Comparison of ENCODE assay signal across 10 mouse cellular contexts in the genomic region with DNA sequence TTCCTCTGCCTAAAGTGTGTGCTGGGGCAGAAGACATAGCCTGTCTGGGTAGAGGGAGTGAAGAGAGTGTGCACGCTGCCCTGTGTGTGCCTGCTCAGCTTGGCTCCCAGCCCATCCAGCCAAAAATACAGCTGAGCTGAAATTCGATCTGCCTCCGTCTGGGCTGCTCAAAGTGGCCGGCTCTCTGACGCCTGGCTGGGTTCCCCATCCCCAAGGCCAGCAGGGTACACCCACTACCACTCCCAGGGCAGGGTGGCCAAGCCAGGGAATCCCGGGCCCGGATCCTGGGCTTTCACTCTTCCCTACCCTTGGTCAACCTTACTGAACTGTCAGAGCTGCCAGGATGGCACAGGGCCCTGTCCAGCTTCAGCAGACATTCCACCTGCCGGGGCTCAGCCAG. TPM values are rescaled to one million over a fixed set of nuclear protein-coding genes. Genes with fewer than 3 reads are reported as not detected.
DNase-seq lines count a peak whose midpoint lies in the region; ATAC-seq and TF ChIP-seq lines count a peak whose summit lies in the region.
"Had no signal": no experiment of that assay in that cellular context is flagged by ENCODE, and none has a peak within 500 bp of the region (broad histone marks: within the 10 kb centered on the region; RNA-seq: fewer than 3 reads in every experiment).

No protein-coding gene starts in this region.

- no peaks in the 10 kb centered on the region for H3K36me3 ChIP-seq in midbrain, embryonic 11.5 days (ENCODE audit: control insufficient read depth, insufficient read depth, low read length)
- no peaks in the 10 kb centered on the region for H3K36me3 ChIP-seq in midbrain, embryonic 10.5 days
- H3K36me3 ChIP-seq in stomach, embryonic 16.5 days (ENCODE audit: control insufficient read depth, insufficient read depth, low read length): no peaks in the 10 kb centered on the region

- no peak overlapping the region for H3K4me3 ChIP-seq in midbrain, embryonic 11.5 days (ENCODE audit: low read depth, low read length)
- H3K4me3 ChIP-seq in midbrain, embryonic 10.5 days: no peak overlapping the region
- H3K4me3 ChIP-seq in stomach, embryonic 16.5 days (replicated peaks; ENCODE audit: low read length): no peak overlapping the region

- WGBS in midbrain, embryonic 11.5 days: 17% methylated on average over 8 of the region's 8 CpGs
- WGBS in midbrain, embryonic 10.5 days: 21% methylated on average over 8 of the region's 8 CpGs
- WGBS in stomach, embryonic 16.5 days: 25% methylated on average over 8 of the region's 8 CpGs

- 0 out of 2 replicates have a peak, but pooled peaks cover 2% of the 10 kb centered on the region for H3K27me3 ChIP-seq in midbrain, embryonic 11.5 days (ENCODE audit: control insufficient read depth, insufficient read depth, low read length)
- H3K27me3 ChIP-seq in midbrain, embryonic 10.5 days (ENCODE audit: low read depth, poor library complexity, severe bottlenecking): peaks cover 62% of the 10 kb centered on the region
- no peaks in the 10 kb centered on the region for H3K27me3 ChIP-seq in stomach, embryonic 16.5 days (ENCODE audit: control insufficient read depth, insufficient read depth, low read length)

- H3K9ac ChIP-seq in midbrain, embryonic 11.5 days (ENCODE audit: low read length): peak overlapping the region; percentile 24; the same call in 1 of the 2 replicates
- H3K9ac ChIP-seq in stomach, embryonic 16.5 days (ENCODE audit: low read length): peak overlapping the region; percentile 38

- peaks cover 20% of the 10 kb centered on the region for H3K4me1 ChIP-seq in midbrain, embryonic 11.5 days (ENCODE audit: control insufficient read depth, insufficient read depth, low read length)
- peaks cover 69% of the 10 kb centered on the region for H3K4me1 ChIP-seq in midbrain, embryonic 10.5 days
- H3K4me1 ChIP-seq in stomach, embryonic 16.5 days (ENCODE audit: control insufficient read depth, insufficient read depth, low read length): peaks cover 73% of the 10 kb centered on the region

- no peak for ATAC-seq in midbrain, embryonic 11.5 days (ENCODE audit: low FRiP score)
- no peak for ATAC-seq in stomach, embryonic 16.5 days (ENCODE audit: insufficient read depth, low FRiP score)

- TF ChIP-seq CTCF in brain, embryonic 14.5 days (IDR thresholded peaks at IDR 0.05; ENCODE audit: borderline replicate concordance, extremely low read depth, insufficient read depth, insufficient read length): no peak

- DNase-seq in midbrain, embryonic 11.5 days (ENCODE audit: low spot score, missing footprints): no peak
- no peak for DNase-seq in midbrain, embryonic 10.5 days (ENCODE audit: low spot score)
- peak; percentile 68 for DNase-seq in brain, embryonic 14.5 days (ENCODE audit: low read depth)
- peak; percentile 94 for DNase-seq in gastrocnemius, postnatal 25 days
- peak; percentile 67 for DNase-seq in kidney, adult 9 months
- DNase-seq in thymus, postnatal 4 days: no peak
- no peak for DNase-seq in thymus, adult 18-20 months

- no peak overlapping the region for H3K27ac ChIP-seq in midbrain, embryonic 11.5 days (ENCODE audit: low read depth, low read length)
- H3K27ac ChIP-seq in midbrain, embryonic 10.5 days (replicated peaks): no peak overlapping the region
- peak overlapping the region; percentile 34 for H3K27ac ChIP-seq in stomach, embryonic 16.5 days (ENCODE audit: low read length)

- TF ChIP-seq POLR2A in brain, embryonic 14.5 days (IDR thresholded peaks at IDR 0.05; ENCODE audit: borderline replicate concordance, extremely low read depth, insufficient read depth, insufficient read length, poor library complexity, severe bottlenecking): no peak

- H3K9me3 ChIP-seq in midbrain, embryonic 11.5 days (ENCODE audit: control insufficient read depth, low read length): no peaks in the 10 kb centered on the region
- H3K9me3 ChIP-seq in midbrain, embryonic 10.5 days (replicated peaks): no peaks in the 10 kb centered on the region
- no peaks in the 10 kb centered on the region for H3K9me3 ChIP-seq in stomach, embryonic 16.5 days (replicated peaks; ENCODE audit: control insufficient read depth, low read length)

- no peak overlapping the region for H3K4me2 ChIP-seq in midbrain, embryonic 11.5 days
- H3K4me2 ChIP-seq in stomach, embryonic 16.5 days (ENCODE audit: low read depth, low read length): peak overlapping the region; percentile 17; the same call in 1 of the 2 replicates

RNA-seq across cellular contexts. Expression of gene Acvrl1, which starts 15.2 kb away (rescaled TPM):
- polyA plus RNA-seq in midbrain, embryonic 11.5 days (2014; fragmentation: Nextera tagmentation; extraction: Ambion mirVana): 4.2 and 5.0 TPM in 2 replicates
- polyA plus RNA-seq in midbrain, embryonic 10.5 days (2016; fragmentation: Nextera tagmentation; extraction: Ambion mirVana): 8.9 and 10.7 TPM in 2 replicates
- polyA plus RNA-seq in brain, embryonic 14.5 days (2012; rRNA removed): 8.5 and 11.6 TPM in 2 replicates
- 10 to 100 TPM; 10.7 to 13.0 TPM for total RNA-seq in gastrocnemius, postnatal 25 days (2021)
- polyA plus RNA-seq in stomach, embryonic 16.5 days (2015; fragmentation: Nextera tagmentation; extraction: Ambion mirVana): 34.9 and 39.3 TPM in 2 replicates

RNA-seq across cellular contexts. Expression of gene Ankrd33, which starts 27.9 kb away (rescaled TPM):
- not detected in 2 replicates for polyA plus RNA-seq in midbrain, embryonic 11.5 days (2014; fragmentation: Nextera tagmentation; extraction: Ambion mirVana)
- polyA plus RNA-seq in midbrain, embryonic 10.5 days (2016; fragmentation: Nextera tagmentation; extraction: Ambion mirVana): not detected in 2 replicates
- polyA plus RNA-seq in brain, embryonic 14.5 days (2012; rRNA removed): not detected in 2 replicates
- total RNA-seq in gastrocnemius, postnatal 25 days (2021): not detected
- polyA plus RNA-seq in stomach, embryonic 16.5 days (2015; fragmentation: Nextera tagmentation; extraction: Ambion mirVana): not detected in 2 replicates
- total RNA-seq: left cerebral cortex, postnatal 10 days had no signal
- polyA plus RNA-seq: stomach, embryonic 14.5 days had no signal

RNA-seq across cellular contexts. Expression of gene Acvr1b, which starts 30.4 kb away (rescaled TPM):
- polyA plus RNA-seq in midbrain, embryonic 11.5 days (2014; fragmentation: Nextera tagmentation; extraction: Ambion mirVana): 14.7 and 15.2 TPM in 2 replicates
- polyA plus RNA-seq in midbrain, embryonic 10.5 days (2016; fragmentation: Nextera tagmentation; extraction: Ambion mirVana): 5.4 and 7.0 TPM in 2 replicates
- 62.5 and 75.3 TPM in 2 replicates for polyA plus RNA-seq in brain, embryonic 14.5 days (2012; rRNA removed)
- total RNA-seq in gastrocnemius, postnatal 25 days (2021): 10 to 100 TPM; 23.0 to 34.4 TPM
- polyA plus RNA-seq in stomach, embryonic 16.5 days (2015; fragmentation: Nextera tagmentation; extraction: Ambion mirVana): 11.6 and 12.1 TPM in 2 replicates

Comparison
In these comparisons a context has a peak if more than half of its experiments do, and no peak if none do; other contexts are left out.
1. DNase-seq: peak in brain, embryonic 14.5 days (single experiment), gastrocnemius, postnatal 25 days (single experiment) and kidney, adult 9 months (single experiment); none in midbrain, embryonic 11.5 days (single experiment), midbrain, embryonic 10.5 days (single experiment), thymus, postnatal 4 days (single experiment) and thymus, adult 18-20 months (0 of 2).